Mouse (Mus musculus) layer of hippocampus, adult 11-12 months (tissue): ENCODE results near the gene Nosip.
A peak's percentile ranks its signal among the peaks of the same experiment; 100 is the strongest.

Experiments
- DNase-seq: peaks from one replicate; pipeline ENCODE4 v3.0.0; 2022; ENCODE audit warnings: low spot score

Nosip gene

DNA sequence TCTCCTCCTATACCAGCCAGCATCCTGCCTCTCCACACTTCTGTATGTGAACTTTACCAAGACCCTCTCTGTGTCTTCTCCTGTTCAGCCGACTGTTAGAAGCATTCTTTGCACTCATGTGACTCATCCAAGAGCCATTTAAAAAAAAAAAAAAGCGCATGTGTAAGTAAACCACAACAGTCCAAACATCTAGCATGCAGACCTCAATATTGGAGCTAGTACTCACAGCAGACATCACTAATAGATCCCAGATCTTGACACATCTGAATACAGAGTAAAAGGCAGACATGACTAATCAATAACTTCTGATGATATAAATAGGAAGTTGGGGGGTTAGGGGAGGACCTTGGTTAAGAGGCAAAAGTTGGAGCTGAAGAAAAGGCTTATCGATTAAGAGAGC, 26.6 kb upstream of the Nosip start:
- DNase-seq: no peak

DNA sequence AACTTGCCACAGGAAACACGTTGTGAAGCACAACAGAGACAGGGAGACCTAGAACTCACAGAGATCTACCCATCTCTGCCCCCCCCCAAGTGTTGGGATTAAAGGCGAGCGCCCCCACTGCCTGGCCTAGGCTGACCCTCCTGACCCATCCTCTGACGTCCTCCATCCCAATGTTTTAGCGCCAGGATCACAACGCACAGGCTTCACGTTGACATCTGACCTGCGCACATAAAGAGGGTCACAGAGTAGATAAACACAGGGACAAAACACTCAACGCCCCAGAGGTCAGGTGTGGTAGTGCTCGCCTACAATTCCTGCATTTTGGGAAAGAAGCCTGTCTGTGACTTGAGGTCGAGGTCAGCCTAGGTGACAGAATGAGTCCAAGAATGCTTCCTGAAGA, 25.5 kb upstream of the Nosip start:
- DNase-seq: no peak

DNA sequence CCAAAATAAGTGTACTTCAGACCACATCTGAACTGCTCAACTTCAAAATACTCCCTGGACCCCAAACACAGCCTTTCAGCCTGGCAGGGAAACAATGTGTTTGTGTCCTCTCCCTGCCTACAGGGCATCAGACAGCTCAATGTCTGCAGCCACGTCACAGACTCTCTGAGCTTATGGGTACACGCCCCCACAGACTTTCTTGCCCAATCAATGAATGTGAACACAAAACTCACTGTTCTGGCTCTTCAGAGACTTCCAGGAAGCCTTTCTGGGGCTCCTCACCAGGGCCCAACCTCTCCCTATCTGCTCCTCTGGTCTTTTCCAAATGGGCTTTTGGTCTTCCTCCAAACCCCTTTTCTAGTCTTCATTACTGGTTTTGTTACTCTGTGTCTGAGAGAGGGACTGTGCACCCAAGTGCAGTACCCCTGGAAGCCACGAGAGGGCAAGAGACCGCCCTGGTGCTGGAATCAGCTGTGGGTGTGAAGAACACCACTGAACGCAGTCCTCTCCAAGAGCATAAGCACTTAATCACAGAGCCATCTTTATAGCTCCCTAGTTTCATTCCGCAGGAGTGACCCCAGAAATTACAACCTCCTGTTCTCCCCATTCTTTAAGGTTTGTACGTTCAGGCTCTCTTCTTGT, 24.4 kb upstream of the Nosip start:
- no peak for DNase-seq

DNA sequence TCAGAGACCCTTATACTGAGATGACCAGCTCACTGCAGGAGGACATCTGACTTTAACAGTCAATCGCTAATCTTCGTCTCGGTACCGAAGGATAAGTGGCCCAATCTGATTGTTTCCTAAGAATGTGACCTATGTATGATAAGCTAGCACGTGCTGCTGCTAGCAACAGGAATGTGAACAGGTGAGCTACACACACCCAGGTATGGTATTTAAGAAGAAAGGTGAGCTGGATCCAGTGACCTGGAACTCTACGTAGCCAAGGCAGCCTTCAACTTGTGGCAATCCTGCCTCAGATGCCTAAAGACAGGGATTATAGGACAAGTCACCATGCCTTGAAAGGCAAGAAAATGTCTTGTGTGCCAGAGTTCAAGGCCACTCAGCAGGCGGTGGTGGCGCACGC, 23.8 kb upstream of the Nosip start:
- DNase-seq: no peak

DNA sequence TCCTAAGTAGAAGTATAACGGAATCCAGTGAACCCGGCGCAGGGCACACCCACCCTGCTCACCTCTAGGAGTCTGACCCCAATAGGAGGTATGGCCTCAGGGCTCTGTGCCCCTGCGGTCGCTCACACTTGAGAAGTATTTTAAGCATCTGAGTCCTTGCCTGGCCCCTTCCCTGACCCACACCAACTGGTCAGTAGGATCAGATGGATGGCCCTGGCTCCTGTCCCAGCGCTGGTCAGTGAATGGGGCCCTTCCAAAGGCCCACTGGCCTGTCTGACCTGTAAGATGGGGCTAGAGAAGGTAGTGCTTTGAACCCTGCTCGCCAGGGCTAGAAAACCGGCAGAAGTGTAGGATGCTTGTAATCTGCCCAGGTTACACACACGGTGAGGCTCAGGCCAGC, 21.4 kb upstream of the Nosip start:
- no peak for DNase-seq

DNA sequence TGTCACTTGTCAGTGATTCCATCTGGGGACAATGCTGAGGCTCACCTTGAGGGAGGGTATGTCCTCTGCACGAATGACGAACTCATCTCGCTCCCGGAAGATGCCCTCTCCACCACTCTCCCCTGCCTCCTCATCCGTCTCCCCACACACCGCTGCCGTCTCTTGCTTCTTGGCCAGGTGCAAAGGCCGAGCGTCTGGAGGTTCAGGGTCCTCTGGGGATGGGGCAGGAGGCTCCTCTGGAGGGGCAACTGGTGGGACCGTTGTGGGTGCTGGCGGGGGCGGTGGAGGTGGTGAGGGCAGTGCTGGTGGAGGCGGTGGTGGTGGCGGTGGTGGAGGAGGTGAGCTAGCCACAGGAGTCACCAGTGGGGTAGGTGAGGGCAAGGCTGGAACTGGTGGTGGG, 18.9 kb upstream of the Nosip start:
- no peak for DNase-seq

DNA sequence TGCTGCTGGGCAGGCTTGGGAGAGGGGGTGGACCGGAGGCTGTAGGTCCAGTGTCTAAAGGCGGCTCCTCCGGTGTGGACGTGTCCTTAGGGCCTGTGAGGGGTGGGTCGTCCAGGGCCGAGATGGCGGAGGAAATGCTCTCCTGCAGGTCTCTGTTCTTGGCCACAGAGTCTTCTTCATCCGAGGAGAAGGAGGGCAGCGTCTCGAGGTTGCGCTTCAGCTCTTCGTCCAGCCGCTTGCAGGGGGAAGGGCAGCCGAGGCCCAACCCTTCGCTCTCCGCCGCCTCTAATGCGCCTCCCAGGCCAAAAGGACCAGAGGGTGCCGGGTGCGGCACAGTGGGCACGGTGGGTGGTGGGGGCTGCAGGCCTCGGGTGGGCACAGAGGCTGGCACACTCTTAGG, 16.5 kb upstream of the Nosip start:
- no peak for DNase-seq

DNA sequence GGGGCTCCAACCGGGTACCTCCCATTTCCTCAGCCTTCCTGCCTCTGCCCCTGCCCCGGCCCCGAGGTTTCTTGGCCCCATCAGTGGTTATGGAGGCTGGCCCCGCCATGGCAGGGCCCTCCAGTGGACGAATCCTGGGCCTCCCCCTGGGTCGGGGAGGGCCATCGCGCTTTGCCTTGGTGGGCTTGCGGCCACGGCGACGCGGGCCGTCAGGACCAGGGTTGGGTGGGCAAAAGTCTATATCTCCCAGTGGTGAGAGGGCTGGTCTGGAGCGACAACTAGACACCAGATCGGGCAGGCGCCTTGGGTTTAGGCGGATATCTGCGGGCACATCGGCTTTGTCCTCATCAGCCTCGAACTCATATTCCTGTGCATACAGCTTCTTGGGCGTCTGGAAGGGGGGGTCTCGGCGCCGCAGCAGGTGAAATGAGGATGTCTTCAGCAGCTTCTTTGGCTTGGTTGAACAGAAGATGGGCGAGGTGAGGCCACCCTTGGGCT, 15.3 kb upstream of the Nosip start:
- no peak for DNase-seq

DNA sequence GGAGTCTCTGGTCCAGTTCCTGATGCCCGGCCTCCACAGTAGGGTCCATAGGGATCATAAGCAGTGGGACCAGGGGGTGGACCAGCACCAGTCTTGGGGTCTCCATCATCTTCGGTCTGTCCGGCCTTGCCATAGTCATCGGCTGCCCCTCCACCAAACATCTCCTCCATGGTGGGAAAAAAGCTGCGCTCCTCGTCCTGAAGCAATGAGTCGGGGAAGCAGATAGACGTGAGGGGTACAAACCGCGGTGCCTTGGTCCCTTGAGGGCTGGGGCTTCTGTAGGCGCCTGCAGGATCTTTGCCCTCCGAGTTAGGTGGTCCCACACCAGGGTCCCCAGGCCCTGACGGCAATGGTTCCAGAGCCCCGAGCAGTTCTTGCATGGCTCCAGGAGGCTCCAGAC, 14.7 kb upstream of the Nosip start:
- no peak for DNase-seq

DNA sequence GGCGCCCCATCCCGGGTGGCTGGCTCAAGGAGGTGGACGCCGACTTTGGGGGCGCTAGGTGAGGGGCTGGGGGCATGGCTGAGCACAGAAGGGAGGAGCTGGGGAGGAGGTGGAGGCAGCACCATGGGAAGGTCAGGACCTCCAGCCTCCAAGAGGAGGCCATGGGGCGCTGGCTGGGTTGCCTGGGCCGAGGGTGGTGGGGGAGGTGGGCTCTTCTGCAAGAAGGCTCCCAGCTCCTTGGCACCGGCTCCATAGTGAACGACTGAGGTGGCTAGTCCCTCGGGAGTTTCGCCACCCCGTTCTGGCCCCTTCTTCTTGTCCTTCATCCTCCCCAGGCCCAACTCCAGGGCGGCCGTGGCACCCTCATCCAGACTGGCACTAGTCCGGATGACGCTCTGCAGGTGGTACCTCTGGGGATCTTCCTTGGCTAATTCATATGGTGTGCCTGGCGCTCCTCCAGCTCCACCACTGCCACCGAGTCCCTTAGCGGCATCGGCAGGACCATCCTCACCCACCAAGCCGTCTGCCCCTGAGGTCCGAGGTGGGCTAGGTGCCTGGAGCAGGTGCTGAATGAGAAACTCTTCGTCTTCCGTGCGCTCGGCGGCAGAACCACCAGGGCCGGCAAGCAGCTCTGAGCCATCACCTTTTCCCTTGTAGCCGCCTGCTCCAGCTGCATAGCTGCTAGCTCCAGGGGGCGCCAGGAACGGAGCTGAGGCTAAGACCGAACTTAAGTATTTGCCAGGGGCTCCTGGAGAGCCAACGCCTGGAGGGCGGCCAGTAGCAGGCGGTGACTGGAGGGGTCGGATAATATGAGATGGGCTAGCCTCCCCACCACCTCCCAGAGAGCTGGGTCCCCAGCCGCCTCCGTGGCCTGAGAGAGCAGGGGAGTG, 14.0 kb upstream of the Nosip start:
- no peak for DNase-seq

DNA sequence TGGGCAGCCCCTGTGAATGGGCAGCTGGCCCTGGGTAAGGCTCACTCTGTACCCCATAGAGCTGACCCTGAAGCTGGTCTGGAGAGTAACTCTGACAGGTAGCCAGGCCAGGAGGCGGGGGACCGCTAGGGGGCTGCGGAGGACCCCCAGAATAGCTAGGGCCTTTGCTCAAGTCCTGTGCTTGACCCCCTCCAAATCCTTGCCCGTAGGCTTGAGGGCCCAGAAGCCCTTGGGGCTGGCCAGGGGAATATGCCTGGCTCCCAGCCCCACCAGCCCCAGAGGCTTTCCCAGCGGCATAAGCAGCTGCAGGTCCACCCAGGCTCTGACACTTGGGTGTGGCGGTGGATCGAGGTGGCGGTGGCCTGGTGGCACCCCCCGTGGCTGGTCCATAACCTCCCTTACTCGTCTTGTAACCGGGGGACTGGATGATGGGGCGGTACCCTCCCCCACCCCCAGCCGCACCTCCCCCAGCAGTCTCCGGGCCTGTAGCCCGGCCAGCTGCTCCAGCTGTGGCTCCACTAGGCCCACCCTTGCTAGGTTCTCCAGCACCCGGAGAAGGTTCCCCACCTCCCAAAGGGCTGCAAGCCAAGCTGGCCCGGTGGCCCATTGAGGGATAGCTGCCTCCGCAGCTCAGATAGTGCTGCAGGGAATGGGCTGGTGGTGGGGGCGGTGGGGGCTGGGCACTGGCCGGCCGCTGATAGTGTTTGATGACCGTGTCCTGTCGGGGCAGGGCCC, 13.1 kb upstream of the Nosip start:
- DNase-seq: no peak

DNA sequence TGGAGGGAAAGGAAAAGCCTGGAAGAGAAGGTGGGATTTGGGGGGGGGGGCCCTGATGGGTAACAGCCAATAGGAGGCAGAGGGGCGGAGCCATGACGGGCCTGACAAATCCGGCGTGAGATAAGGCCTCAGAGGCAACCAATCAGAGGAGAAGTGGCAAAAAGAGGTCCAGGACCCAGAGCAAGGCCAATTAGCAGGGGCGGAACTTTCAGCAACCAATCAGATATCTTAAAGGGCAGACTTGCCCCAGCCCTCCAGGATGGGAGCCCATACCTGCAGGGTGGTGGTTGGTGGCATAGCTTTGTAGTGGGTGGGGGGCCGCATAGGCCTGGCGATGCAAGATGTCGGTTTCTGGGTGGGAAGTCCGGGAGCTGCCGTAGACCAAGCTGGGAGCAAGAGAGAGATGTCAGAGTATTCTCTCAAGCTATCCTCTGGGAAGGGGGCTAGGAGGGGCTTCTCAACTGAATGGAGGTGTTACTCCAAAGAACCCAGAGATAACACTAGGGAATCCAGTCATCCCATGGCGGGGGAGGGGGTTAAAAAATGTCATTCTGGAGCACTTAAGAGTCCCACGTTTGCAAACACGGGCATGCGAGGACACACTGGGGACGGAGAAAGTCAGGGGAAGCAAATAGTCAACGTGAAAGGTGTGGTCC, 11.2 kb upstream of the Nosip start:
- DNase-seq: peak; percentile 79

DNA sequence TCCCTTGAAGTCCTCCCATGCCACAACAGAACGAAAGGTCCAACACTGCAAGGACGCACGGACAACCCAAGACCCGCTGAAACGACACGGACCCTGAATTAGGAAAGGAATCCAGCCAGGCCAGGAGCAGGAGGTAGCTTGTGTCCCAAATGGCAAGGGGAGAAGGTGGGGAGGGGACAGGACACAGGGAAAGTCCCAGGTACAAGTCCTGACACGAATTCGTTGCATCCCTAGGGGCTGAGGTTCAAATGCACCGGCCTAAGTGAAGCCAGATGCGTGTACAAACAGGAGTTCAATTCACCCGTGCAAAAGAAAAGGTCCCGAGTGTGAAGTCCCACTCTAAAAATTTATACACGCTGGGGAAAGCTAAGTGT, 10.6 kb upstream of the Nosip start:
- no peak for DNase-seq

DNA sequence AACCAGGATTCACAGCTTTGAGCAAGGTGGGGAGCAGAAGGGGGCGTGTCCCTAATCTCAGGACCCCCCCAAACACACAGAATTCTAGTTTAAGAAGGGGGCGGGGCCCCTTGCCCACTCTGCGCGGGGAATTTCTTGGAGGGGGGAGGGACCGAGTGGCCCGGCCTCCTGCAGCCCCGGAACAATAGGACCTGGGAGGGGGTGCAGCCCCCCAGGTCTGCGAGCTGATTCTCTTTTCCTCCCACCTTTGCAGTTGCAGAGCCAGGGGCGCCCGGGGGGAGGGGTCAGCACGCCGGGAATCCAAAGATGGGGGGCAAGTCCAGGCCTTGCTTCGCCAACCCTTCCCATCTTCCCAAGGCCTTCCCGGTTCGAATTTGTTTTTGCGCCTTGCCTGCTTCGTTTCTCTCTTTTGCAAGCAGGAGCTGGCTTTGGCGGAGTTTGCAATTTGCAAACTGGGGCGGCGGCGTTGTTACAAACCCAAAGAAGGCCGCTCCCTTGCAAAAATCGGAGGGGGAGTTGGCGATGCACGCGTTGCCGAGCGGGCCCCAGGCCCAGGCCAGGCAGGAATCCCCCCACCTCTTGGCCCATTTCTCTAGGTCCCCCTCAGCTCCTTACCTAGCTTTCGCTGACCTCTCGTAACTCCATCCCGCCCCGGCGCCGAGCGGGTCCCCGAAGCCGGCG, 9.9 kb upstream of the Nosip start:
- peak; percentile 57 for DNase-seq

DNA sequence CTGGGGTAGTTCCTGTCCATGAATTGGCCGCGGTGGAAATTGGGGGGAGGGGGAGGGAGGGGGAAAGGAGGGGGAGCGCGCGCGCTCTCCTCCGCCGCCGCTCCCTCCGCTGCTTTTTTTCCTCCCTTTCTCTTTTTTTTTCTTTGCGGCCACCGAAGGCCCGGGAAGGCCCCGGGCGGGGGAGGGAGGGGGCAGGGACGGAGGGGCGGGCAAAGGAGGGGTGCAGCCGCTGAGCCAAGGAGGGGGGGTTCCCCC, 9.4 kb upstream of the Nosip start, which contains the start of gene Prr12:
Prr12 (minus strand) TSS at position 20 of the 255 bp plus-strand sequence.
- no peak for DNase-seq

DNA sequence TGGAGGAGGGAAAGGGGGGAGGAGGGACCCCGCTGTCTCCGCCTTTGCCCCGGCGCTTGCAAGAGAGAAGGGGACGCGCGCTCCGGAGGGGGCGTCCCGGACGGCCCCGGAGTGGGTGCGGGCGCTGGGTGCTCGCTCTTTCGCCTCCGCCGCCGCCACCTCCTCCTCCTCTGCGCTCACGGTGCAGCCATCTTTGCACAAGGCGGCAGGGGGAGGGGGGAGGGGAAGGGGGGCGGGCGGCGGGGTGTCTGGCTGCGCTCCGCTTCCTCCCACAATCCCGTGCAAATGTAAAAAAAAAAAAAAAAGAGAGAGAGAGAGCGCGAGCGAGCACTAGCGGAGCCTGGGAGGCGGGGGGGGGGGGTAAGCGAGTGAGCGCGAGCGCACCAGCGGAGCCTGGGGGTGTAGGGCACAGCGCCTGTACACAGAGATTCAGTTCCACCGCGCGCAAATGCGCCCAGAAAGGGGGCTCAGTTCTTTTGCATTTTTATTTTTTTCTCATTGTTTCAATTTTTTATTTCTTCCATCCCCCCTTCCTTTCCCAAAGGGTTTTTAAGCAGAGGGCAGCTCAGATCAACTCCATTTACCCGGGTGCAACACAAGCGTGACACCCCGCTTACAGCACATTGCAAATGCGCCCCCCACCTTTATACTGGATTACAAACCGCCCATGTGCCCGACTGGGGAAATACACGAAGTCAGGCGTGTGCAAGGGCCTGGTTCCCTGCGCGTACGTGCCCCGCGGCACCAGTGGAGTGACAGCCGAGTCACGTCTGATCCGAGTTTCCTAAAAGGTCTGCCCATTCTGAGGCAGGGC, 8.9 kb upstream of the Nosip start:
- DNase-seq: peak; percentile 64

DNA sequence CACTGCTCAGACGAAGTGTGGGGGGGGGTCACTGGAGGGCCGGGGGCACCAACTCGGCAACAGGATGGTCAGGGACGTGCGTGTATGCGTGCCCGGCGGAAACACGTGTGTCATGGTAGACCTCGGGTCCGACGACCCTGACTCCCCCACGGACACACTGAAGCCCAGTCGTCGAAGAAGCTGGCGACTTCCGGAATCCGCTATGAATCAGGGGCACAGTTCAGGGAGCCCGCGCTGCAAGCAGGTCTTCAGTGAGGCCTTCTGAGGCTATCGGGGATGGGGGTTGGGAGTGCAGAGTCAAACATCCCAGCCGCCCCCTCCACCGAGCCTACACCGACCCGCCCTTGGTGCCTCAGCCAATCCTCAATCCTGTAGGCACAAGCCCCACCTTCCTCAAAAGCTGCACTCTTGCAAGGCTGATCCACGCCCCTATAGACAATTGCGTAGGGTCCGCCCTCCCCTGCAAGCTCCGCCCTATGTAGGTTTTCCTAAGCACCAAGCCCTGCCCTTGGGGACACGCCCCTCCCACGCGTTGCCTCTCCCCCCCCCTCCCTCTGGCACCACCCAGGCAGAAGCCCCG, 8.2 kb upstream of the Nosip start:
- peak; percentile 95 for DNase-seq

DNA sequence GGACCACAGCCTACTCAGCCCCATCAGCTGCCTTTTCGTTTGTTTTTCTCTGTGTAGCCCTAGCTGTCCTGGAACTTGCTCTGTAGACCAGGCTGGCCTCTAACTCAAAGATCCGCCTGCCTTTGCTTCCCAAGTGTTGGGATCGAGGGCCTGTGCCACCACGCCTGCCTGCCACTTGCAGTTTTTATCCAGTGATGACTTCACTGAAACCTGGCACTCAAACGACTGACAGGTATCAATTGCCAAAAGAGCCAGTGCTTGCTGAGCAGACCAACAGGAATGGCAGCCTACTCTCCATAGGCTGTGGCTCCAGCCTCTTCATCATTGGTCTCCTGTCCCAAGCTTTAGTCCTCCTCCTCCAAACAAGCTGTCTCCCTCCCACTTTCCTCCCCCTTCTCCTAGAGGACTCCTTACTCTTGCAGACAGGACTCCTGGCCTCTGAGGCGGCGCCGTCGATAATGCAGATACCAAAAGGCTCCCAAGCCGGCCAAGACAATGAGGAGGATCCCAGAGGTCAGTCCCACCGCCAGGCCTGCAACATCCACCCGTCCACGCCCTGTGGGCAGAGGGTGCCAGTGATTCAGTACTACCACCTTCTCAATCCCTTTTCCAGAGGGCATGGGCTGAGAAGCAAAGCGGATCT, 5.8 kb upstream of the Nosip start:
- DNase-seq: no peak

DNA sequence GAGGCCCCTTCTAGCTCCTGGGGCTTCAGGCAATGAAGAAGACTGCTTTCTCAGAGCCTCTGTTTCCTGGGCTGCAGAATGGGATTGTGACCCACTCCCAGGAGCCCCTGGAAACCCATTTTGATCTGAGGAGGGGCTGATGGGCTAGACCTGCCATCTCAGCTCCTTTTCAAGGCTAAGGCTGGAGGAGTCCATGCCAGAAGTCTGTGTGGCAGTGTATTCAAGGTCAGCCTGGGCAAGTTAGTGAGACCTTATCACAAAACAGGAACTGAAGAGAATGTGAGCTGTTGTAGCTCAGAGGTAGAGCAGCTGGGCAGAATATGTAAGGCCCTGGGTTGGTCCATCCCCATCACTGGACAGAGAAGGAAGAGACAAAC, 5.3 kb upstream of the Nosip start:
- DNase-seq: no peak
